Mouse (Mus musculus) erythroid progenitor cell, adult 5-6 weeks (primary cell): ENCODE data around the gene Zfp282. TPM values are rescaled to one million over a fixed set of nuclear protein-coding genes. Genes with fewer than 3 reads are reported as not detected.
A peak's percentile ranks its signal among the peaks of the same experiment; 100 is the strongest.
"Not testable (repeated sequence)": the region's sequence is repeated elsewhere in the genome, so short reads cannot be mapped to it uniquely, and the experiment has no call there.

Experiments used
- ATAC-seq: replicated peaks from 2 replicates; pipeline ENCODE4 v1.8.0; 2016; ENCODE audit warnings: moderate number of reproducible peaks, mild to moderate bottlenecking, moderate TSS enrichment, inconsistent platforms; ENCODE audit not compliant: poor library complexity, low FRiP score, severe bottlenecking
- total RNA-seq, 2 experiments: library from RNA; stranded (forward) in 1 of 2; stranded (reverse) in 1 of 2; fragments of 150-400 nt in 1 of 2; fragments of 186-747, 209-891 nt in 1 of 2; gene quantifications; 2 replicates each; pipeline versions ENCODE4 v1.2.3 to v1.2.4; 2015 to 2017; ENCODE audit warnings: low replicate concordance in 2 of 2

Gene Zfp282
- total RNA-seq (2015; ENCODE audit: low replicate concordance): 1.3 and 1.8 TPM in 2 replicates
- 2.0 and 3.5 TPM in 2 replicates for total RNA-seq (2017; ENCODE audit: low replicate concordance)

GRCm38 (mm10) chr6:47877058-47877457 lies at the start of gene Zfp282:
Gene Zfp282 (plus strand): TSS chr6:47877204.
- ATAC-seq: no peak

GRCm38 (mm10) chr6:47827462-47827861 lies 49.5 kb upstream of the Zfp282 start:
- no peak for ATAC-seq

GRCm38 (mm10) chr6:47828950-47829349 lies 48.1 kb upstream of the Zfp282 start:
- no peak for ATAC-seq

- ATAC-seq: peak; percentile 92
These were observed 46.6 kb upstream of the Zfp282 start, which contains the start of gene Zfp786 for GRCm38 (mm10) chr6:47830104-47831078. Gene Zfp786 (minus strand): TSS chr6:47830867.

- ATAC-seq: no peak
These were observed 44.8 kb upstream of the Zfp282 start for GRCm38 (mm10) chr6:47832220-47832619.

- peak; percentile 87 for ATAC-seq
These were observed 41.5 kb upstream of the Zfp282 start, which contains the start of gene Zfp398 for GRCm38 (mm10) chr6:47835482-47835983. Gene Zfp398 (plus strand): TSS chr6:47835661.

- ATAC-seq: peak; percentile 67
These were observed 41.0 kb upstream of the Zfp282 start for GRCm38 (mm10) chr6:47835984-47836521.

GRCm38 (mm10) chr6:47837630-47838029 lies 39.4 kb upstream of the Zfp282 start:
- no peak for ATAC-seq

- no peak for ATAC-seq
These were observed 35.9 kb upstream of the Zfp282 start for GRCm38 (mm10) chr6:47841077-47841476.

GRCm38 (mm10) chr6:47841831-47842230 lies 35.2 kb upstream of the Zfp282 start:
- ATAC-seq: no peak

GRCm38 (mm10) chr6:47842337-47842736 lies 34.7 kb upstream of the Zfp282 start:
- no peak for ATAC-seq

GRCm38 (mm10) chr6:47845779-47846178 lies 31.2 kb upstream of the Zfp282 start:
- ATAC-seq: no peak

- no peak for ATAC-seq
These were observed 19.8 kb upstream of the Zfp282 start for GRCm38 (mm10) chr6:47857241-47857640.

- not testable (repeated sequence) for ATAC-seq
These were observed 19.3 kb upstream of the Zfp282 start for GRCm38 (mm10) chr6:47857729-47858128.

GRCm38 (mm10) chr6:47872266-47872665 lies 4.7 kb upstream of the Zfp282 start:
- no peak for ATAC-seq

- peak; percentile 95 for ATAC-seq
These were observed 593 bp downstream of the Zfp282 start for GRCm38 (mm10) chr6:47877461-47878132.

GRCm38 (mm10) chr6:47878133-47878514 lies 1.1 kb downstream of the Zfp282 start:
- peak; percentile 40 for ATAC-seq

GRCm38 (mm10) chr6:47878593-47878992 lies 1.6 kb downstream of the Zfp282 start:
- ATAC-seq: no peak

- ATAC-seq: no peak
These were observed 2.2 kb downstream of the Zfp282 start for GRCm38 (mm10) chr6:47879049-47879716.

GRCm38 (mm10) chr6:47880166-47880565 lies 3.2 kb downstream of the Zfp282 start:
- no peak for ATAC-seq
